ENCODE assay signal across 8 mouse cellular contexts in genomic region chr4:152213760-152214480, GRCm38 (mm10). TPM values are rescaled to one million over a fixed set of nuclear protein-coding genes. Genes with fewer than 3 reads are reported as not detected.
DNase-seq lines count a peak whose midpoint lies in the region; ATAC-seq lines count a peak whose summit lies in the region.

No protein-coding gene starts in this region.

- H3K9ac ChIP-seq in hindbrain, embryonic 12.5 days: no peak overlapping the region

- H3K36me3 ChIP-seq in hindbrain, embryonic 12.5 days: no peaks in the 10 kb centered on the region

- peak; percentile 75 for ATAC-seq in frontal cortex, adult (ENCODE audit: low TSS enrichment)
- ATAC-seq in hindbrain, embryonic 12.5 days (ENCODE audit: low FRiP score): peak; percentile 65

- 31% methylated on average over 6 of the region's 6 CpGs for WGBS in hindbrain, embryonic 12.5 days

- H3K4me3 ChIP-seq in hindbrain, embryonic 12.5 days: no peak overlapping the region

- no peak overlapping the region for H3K4me2 ChIP-seq in hindbrain, embryonic 12.5 days (replicated peaks)

- no peak overlapping the region for H3K27ac ChIP-seq in hindbrain, embryonic 12.5 days

- DNase-seq in Muller cell, postnatal 12 days (ENCODE audit: inconsistent ontology term): peak; percentile 70
- peak; percentile 95 for DNase-seq in cerebellum, adult 8-10 months
- peak; percentile 86 for DNase-seq in layer of hippocampus, adult 9-11 months
- DNase-seq in lung, postnatal 10 days: peak; percentile 94
- DNase-seq in ovary, postnatal 36 days (ENCODE audit: low spot score): peak; percentile 86
- peak; percentile 69 to 91 for DNase-seq in thymus, postnatal 10 days (ENCODE audit: low spot score in 2 of 2)

- H3K27me3 ChIP-seq in hindbrain, embryonic 12.5 days: peaks cover 48% of the 10 kb centered on the region

- no peaks in the 10 kb centered on the region for H3K4me1 ChIP-seq in hindbrain, embryonic 12.5 days

- no peaks in the 10 kb centered on the region for H3K9me3 ChIP-seq in hindbrain, embryonic 12.5 days (replicated peaks)

RNA-seq across cellular contexts. Expression of gene Acot7, which starts 36.0 kb away (rescaled TPM):
- polyA plus RNA-seq in hindbrain, embryonic 12.5 days (2016; fragmentation: Nextera tagmentation; extraction: Ambion mirVana): 128 and 132 TPM in 2 replicates

RNA-seq across cellular contexts. Expression of gene Hes2, which starts 55.3 kb away (rescaled TPM):
- 2.4 and 2.9 TPM in 2 replicates for polyA plus RNA-seq in hindbrain, embryonic 12.5 days (2016; fragmentation: Nextera tagmentation; extraction: Ambion mirVana)
